Mouse (Mus musculus) stomach, embryonic 16.5 days (tissue): ENCODE data around the gene Cdv3. TPM values are rescaled to one million over a fixed set of nuclear protein-coding genes. Genes with fewer than 3 reads are reported as not detected.
A peak's percentile ranks its signal among the peaks of the same experiment; 100 is the strongest.

Experiments
- ATAC-seq: fragments of 200-750 bp; cut with Nextera tagmentation; 2 replicates; pipeline ENCODE4 v1.8.0; 2017; ENCODE audit warnings: moderate number of reproducible peaks, moderate TSS enrichment; ENCODE audit not compliant: insufficient read depth, low FRiP score
- H3K27ac ChIP-seq: fragments of 300-500 bp; sonication (generic); 2 replicates; pipeline ENCODE4 v1.5.1; 2014; ENCODE audit warnings: low read length
- H3K27me3 ChIP-seq: fragments of 300-500 bp; sonication (generic); 2 replicates; pipeline ENCODE4 v1.6.1; 2014; ENCODE audit warnings: low read length, control low read depth, mixed read lengths; ENCODE audit not compliant: control insufficient read depth, insufficient read depth
- H3K36me3 ChIP-seq: fragments of 300-500 bp; sonication (generic); 2 replicates; pipeline ENCODE4 v1.6.1; 2014; ENCODE audit warnings: low read length; ENCODE audit not compliant: control insufficient read depth, insufficient read depth
- H3K4me1 ChIP-seq: fragments of 300-500 bp; sonication (generic); 2 replicates; pipeline ENCODE4 v1.6.1; 2014; ENCODE audit warnings: low read length, control low read depth, mixed read lengths; ENCODE audit not compliant: control insufficient read depth, insufficient read depth
- H3K4me2 ChIP-seq: fragments of 300-500 bp; sonication (generic); 2 replicates; pipeline ENCODE4 v1.6.1; 2014; ENCODE audit warnings: low read depth, low read length, mixed read lengths
- H3K4me3 ChIP-seq: fragments of 300-500 bp; sonication (generic); replicated peaks from 2 replicates; pipeline ENCODE4 v1.5.1; 2014; ENCODE audit warnings: mild to moderate bottlenecking, low read length
- H3K9ac ChIP-seq: fragments of 300-500 bp; sonication (generic); 2 replicates; pipeline ENCODE4 v1.6.1; 2014; ENCODE audit warnings: low read length
- H3K9me3 ChIP-seq: fragments of 300-500 bp; sonication (generic); replicated peaks from 2 replicates; pipeline ENCODE4 v1.6.1; 2016; ENCODE audit warnings: low read length, control low read depth; ENCODE audit not compliant: control insufficient read depth
- WGBS: fragments of 180-500 bp; shearing (Covaris S2); extraction: QIAGEN DNeasy Blood & Tissue Kit; methylation state at CpG from one replicate; pipeline ENCODE4 v1.1.7; 2014; 5-methylcytosine and 5-hydroxymethylcytosine counted together
- polyA plus RNA-seq: library from polyadenylated mRNA; unstranded; fragments of >200 nt; fragmentation: Nextera tagmentation; extraction: Ambion mirVana; gene quantifications from 2 replicates; pipeline ENCODE4 v1.2.1, GENCODE M21; 2015

The Cdv3 gene
- polyA plus RNA-seq, 1 experiment from 2014 or later, result 80.8 TPM

GRCm38 (mm10) chr9:103378686-103379085, 13.0 kb upstream of the Cdv3 start:
- no peak overlapping the region for H3K27ac ChIP-seq
- no peak overlapping the region for H3K9ac ChIP-seq
- 60% methylated on average over 10 of the region's 10 CpGs for WGBS
- no peak overlapping the region for H3K4me3 ChIP-seq
- H3K4me1 ChIP-seq, result no peaks in the 10 kb centered on the region
- no peak for ATAC-seq
- no peaks in the 10 kb centered on the region for H3K27me3 ChIP-seq
- H3K4me2 ChIP-seq, result no peak overlapping the region
- no peaks in the 10 kb centered on the region for H3K36me3 ChIP-seq
- no peaks in the 10 kb centered on the region for H3K9me3 ChIP-seq

- Histone ChIP-seq H3K9me3 (no peaks in the 10 kb centered on the region), H3K9ac (no peak overlapping the region), H3K36me3 (no peaks in the 10 kb centered on the region), H3K27me3 (no peaks in the 10 kb centered on the region), H3K4me3 (no peak overlapping the region), H3K4me1 (no peaks in the 10 kb centered on the region), H3K4me2 (no peak overlapping the region), H3K27ac (peak overlapping the region; percentile 35; the same call in 1 of the 2 replicates)
- 53% methylated on average over 7 of the region's 7 CpGs for WGBS
- peak; percentile 30; the same call in 1 of the 2 replicates for ATAC-seq
These were observed 11.0 kb upstream of the Cdv3 start for GRCm38 (mm10) chr9:103376346-103377320.

GRCm38 (mm10) chr9:103372271-103373010, 6.8 kb upstream of the Cdv3 start:
- no peaks in the 10 kb centered on the region for H3K4me1 ChIP-seq
- H3K4me3 ChIP-seq, result no peak overlapping the region
- ATAC-seq, result no peak
- H3K9ac ChIP-seq, result no peak overlapping the region
- H3K9me3 ChIP-seq, result no peaks in the 10 kb centered on the region
- H3K27ac ChIP-seq, result no peak overlapping the region; the same call in 1 of the 2 replicates
- H3K4me2 ChIP-seq, result no peak overlapping the region
- WGBS, result 61% methylated on average over 5 of the region's 5 CpGs
- H3K36me3 ChIP-seq, result no peaks in the 10 kb centered on the region
- no peaks in the 10 kb centered on the region for H3K27me3 ChIP-seq

- no peak for ATAC-seq
- H3K4me1 ChIP-seq, result peaks cover 8% of the 10 kb centered on the region
- no peak overlapping the region for H3K4me2 ChIP-seq
- H3K36me3 ChIP-seq, result no peaks in the 10 kb centered on the region
- no peaks in the 10 kb centered on the region for H3K9me3 ChIP-seq
- H3K27ac ChIP-seq, result 0 out of 2 replicates have a peak overlapping the region, but pooled peaks have one; percentile 6
- H3K4me3 ChIP-seq, result no peak overlapping the region
- WGBS, result 64% methylated on average over 4 of the region's 4 CpGs
- no peaks in the 10 kb centered on the region for H3K27me3 ChIP-seq
- H3K9ac ChIP-seq, result no peak overlapping the region
These were observed 4.3 kb upstream of the Cdv3 start for GRCm38 (mm10) chr9:103369951-103370350.

GRCm38 (mm10) chr9:103366356-103366755, 716 bp upstream of the Cdv3 start:
- peak overlapping the region; percentile 46 for H3K4me3 ChIP-seq
- ATAC-seq, result no peak
- no peaks in the 10 kb centered on the region for H3K9me3 ChIP-seq
- H3K27ac ChIP-seq, result peak overlapping the region; percentile 90
- no peaks in the 10 kb centered on the region for H3K27me3 ChIP-seq
- H3K4me1 ChIP-seq, result peaks cover 21% of the 10 kb centered on the region
- WGBS, result 40% methylated on average over 9 of the region's 9 CpGs
- H3K9ac ChIP-seq, result peak overlapping the region; percentile 73
- peak overlapping the region; percentile 79 for H3K4me2 ChIP-seq
- H3K36me3 ChIP-seq, result no peaks in the 10 kb centered on the region

GRCm38 (mm10) chr9:103364601-103365289, 895 bp downstream of the Cdv3 start:
- 0 out of 2 replicates have a peak, but pooled peaks have one; percentile 5 for ATAC-seq

GRCm38 (mm10) chr9:103363730-103364417, 1.8 kb downstream of the Cdv3 start:
- ATAC-seq, result no peak
- 1% methylated on average over 21 of the region's 21 CpGs for WGBS
- peak overlapping the region; percentile 92 for H3K4me3 ChIP-seq
- no peaks in the 10 kb centered on the region for H3K27me3 ChIP-seq
- H3K4me2 ChIP-seq, result peak overlapping the region; percentile 73
- no peaks in the 10 kb centered on the region for H3K36me3 ChIP-seq
- H3K4me1 ChIP-seq, result peaks cover 21% of the 10 kb centered on the region
- peak overlapping the region; percentile 98; the same call in 1 of the 2 replicates for H3K27ac ChIP-seq
- peak overlapping the region; percentile 97 for H3K9ac ChIP-seq
- no peaks in the 10 kb centered on the region for H3K9me3 ChIP-seq

More at GRCm38 (mm10) chr9:103364601-103365289, 895 bp downstream of the Cdv3 start:
- Histone ChIP-seq H3K36me3 (no peaks in the 10 kb centered on the region), H3K9ac (peak overlapping the region; percentile 97), H3K4me2 (peak overlapping the region; percentile 73), H3K4me1 (peaks cover 21% of the 10 kb centered on the region), H3K27me3 (no peaks in the 10 kb centered on the region), H3K4me3 (peak overlapping the region; percentile 92), H3K9me3 (no peaks in the 10 kb centered on the region), H3K27ac (peak overlapping the region; percentile 98)
- 3% methylated on average over 93 of the region's 94 CpGs for WGBS

GRCm38 (mm10) chr9:103363088-103363487, 2.6 kb downstream of the Cdv3 start:
- Histone ChIP-seq H3K9ac (peak overlapping the region; percentile 43; the same call in 1 of the 2 replicates), H3K4me2 (peak overlapping the region; percentile 73), H3K27ac (no peak overlapping the region), H3K27me3 (no peaks in the 10 kb centered on the region), H3K4me3 (peak overlapping the region; percentile 92), H3K36me3 (no peaks in the 10 kb centered on the region), H3K4me1 (peaks cover 21% of the 10 kb centered on the region), H3K9me3 (no peaks in the 10 kb centered on the region)
- WGBS, result 57% methylated on average over 6 of the region's 6 CpGs
- ATAC-seq, result no peak
